Mouse (Mus musculus) thymus, adult 2 months (tissue): ENCODE results near the gene Adamts9.

Experiments used
- CTCF ChIP-seq: fragments of 200-500 bp; IDR thresholded peaks from 2 replicates; pipeline ENCODE4 v1.5.1; 2012; ENCODE audit warnings: mild to moderate bottlenecking, control low read depth, low read length, moderate library complexity, borderline replicate concordance; ENCODE audit not compliant: control insufficient read depth, poor library complexity, insufficient read depth; ENCODE audit errors: extremely low read depth
- POLR2A ChIP-seq: fragments of 200-500 bp; IDR thresholded peaks from 2 replicates; pipeline ENCODE4 v1.6.1; 2012; ENCODE audit warnings: mild to moderate bottlenecking, low read length, control low read depth, moderate library complexity; ENCODE audit not compliant: control insufficient read depth, poor library complexity, insufficient read depth; ENCODE audit errors: extremely low read depth

- no peak for TF ChIP-seq CTCF
- no peak for TF ChIP-seq POLR2A
Measured at GRCm38 (mm10) chr6:92802421-92802820, 140.9 kb downstream of the Adamts9 start.
